Mouse (Mus musculus) c-Kit-negative CD71-positive TER-119-positive erythroid progenitor cells, embryonic 14.5 days (primary cell): Measurements from ENCODE around the gene Crim1.

Experiments
- DNase-seq: peaks from one replicate; pipeline ENCODE4 v3.0.0-alpha.2; 2013; ENCODE audit warnings: low read depth, low spot score

The Crim1 gene

GRCm38 (mm10) chr17:78286021-78286420 lies 86.0 kb downstream of the Crim1 start:
- no peak for DNase-seq

- DNase-seq = no peak
Measured at GRCm38 (mm10) chr17:78287391-78287790, 87.3 kb downstream of the Crim1 start.

- DNase-seq = peak; percentile 29
Measured at GRCm38 (mm10) chr17:78290153-78290876, 90.3 kb downstream of the Crim1 start.

- no peak for DNase-seq
Measured at GRCm38 (mm10) chr17:78291030-78291429, 91.0 kb downstream of the Crim1 start.

GRCm38 (mm10) chr17:78292301-78292700 lies 92.3 kb downstream of the Crim1 start:
- no peak for DNase-seq

GRCm38 (mm10) chr17:78292827-78293488 lies 92.9 kb downstream of the Crim1 start:
- DNase-seq = no peak

GRCm38 (mm10) chr17:78295979-78296378 lies 95.9 kb downstream of the Crim1 start:
- no peak for DNase-seq

- no peak for DNase-seq
Measured at GRCm38 (mm10) chr17:78298140-78298539, 98.1 kb downstream of the Crim1 start.

GRCm38 (mm10) chr17:78298967-78299540 lies 99.0 kb downstream of the Crim1 start:
- DNase-seq = no peak

GRCm38 (mm10) chr17:78303053-78303452 lies 103.0 kb downstream of the Crim1 start:
- no peak for DNase-seq

- no peak for DNase-seq
Measured at GRCm38 (mm10) chr17:78304059-78304458, 104.0 kb downstream of the Crim1 start.

GRCm38 (mm10) chr17:78306434-78306833 lies 106.4 kb downstream of the Crim1 start:
- no peak for DNase-seq

- no peak for DNase-seq
Measured at GRCm38 (mm10) chr17:78308221-78308620, 108.2 kb downstream of the Crim1 start.

GRCm38 (mm10) chr17:78313006-78313405 lies 113.0 kb downstream of the Crim1 start:
- no peak for DNase-seq

- DNase-seq = no peak
Measured at GRCm38 (mm10) chr17:78313612-78314011, 113.6 kb downstream of the Crim1 start.

GRCm38 (mm10) chr17:78315659-78316058 lies 115.6 kb downstream of the Crim1 start:
- DNase-seq = no peak

- DNase-seq = no peak
Measured at GRCm38 (mm10) chr17:78317381-78317780, 117.3 kb downstream of the Crim1 start.

- no peak for DNase-seq
Measured at GRCm38 (mm10) chr17:78318810-78319209, 118.8 kb downstream of the Crim1 start.

- no peak for DNase-seq
Measured at GRCm38 (mm10) chr17:78321216-78321835, 121.3 kb downstream of the Crim1 start.

- no peak for DNase-seq
Measured at GRCm38 (mm10) chr17:78322369-78323335, 122.6 kb downstream of the Crim1 start.

- DNase-seq = no peak
Measured at GRCm38 (mm10) chr17:78325761-78326332, 125.8 kb downstream of the Crim1 start.
